Mouse (Mus musculus): ENCODE results near the gene Bclaf1. TPM values are rescaled to one million over a fixed set of nuclear protein-coding genes. Genes with fewer than 3 reads are reported as not detected.
A peak's percentile ranks its signal among the peaks of the same experiment; 100 is the strongest.

Gene Bclaf1
- polyA plus RNA-seq, 1 experiment from 2014 or later, result 124 TPM

DNA sequence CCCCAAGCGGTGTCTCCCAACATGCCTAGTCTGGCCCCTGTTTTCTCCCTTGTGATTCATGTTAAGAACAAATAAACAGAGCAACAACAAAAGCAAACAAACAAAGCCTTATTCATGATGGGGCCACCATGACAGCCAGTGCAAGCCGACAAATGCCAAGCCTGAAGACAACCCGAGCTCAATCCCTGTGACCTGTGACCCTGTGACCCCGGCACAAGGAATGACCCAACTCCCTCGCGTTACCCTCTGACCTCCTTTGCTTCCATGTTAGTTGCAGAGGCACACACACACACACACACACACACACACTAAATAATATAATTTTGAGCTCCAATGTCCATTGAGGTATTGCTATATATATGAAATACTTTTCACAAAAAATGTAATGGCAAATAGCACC is 24.9 kb upstream of the Bclaf1 start:
- WGBS, result 53% methylated on average over 6 of the region's 6 CpGs
- H3K27me3 ChIP-seq, result no peaks in the 10 kb centered on the region
- no peaks in the 10 kb centered on the region for H3K9me3 ChIP-seq
- H3K9ac ChIP-seq, result no peak overlapping the region
- ATAC-seq (ENCODE audit: borderline replicate concordance, extremely low read depth, low FRiP score, low TSS enrichment), result no peak
- no peaks in the 10 kb centered on the region for H3K36me3 ChIP-seq
- no peak overlapping the region for H3K4me2 ChIP-seq
- H3K27ac ChIP-seq, result no peak overlapping the region
- H3K4me3 ChIP-seq, result no peak overlapping the region
- H3K4me1 ChIP-seq, result peaks cover 20% of the 10 kb centered on the region; the same call in 1 of the 2 replicates

DNA sequence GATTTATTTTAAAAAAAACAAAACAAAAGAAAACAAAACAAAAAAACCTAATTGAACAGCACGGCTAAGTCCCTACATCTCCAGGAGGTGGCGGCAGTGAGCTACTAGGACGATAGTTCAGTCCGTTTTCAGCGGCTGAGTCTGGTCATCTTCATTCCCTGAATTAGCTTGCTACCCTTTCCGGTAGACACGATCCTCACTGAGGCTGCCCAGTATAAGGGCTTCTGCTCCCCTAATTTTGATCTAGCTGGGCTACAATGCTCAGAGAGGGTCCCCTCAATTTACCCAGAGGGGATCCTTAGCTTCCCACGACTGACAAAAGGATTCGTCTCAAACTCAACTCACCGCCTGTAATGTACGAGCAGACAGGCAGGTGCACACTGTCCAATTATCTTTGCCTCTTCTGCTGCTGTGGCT is 21.8 kb upstream of the Bclaf1 start:
- no peak overlapping the region for H3K27ac ChIP-seq
- peak overlapping the region; percentile 54 for H3K4me2 ChIP-seq
- H3K9ac ChIP-seq, result peak overlapping the region; percentile 16; the same call in 1 of the 2 replicates
- WGBS, result 17% methylated on average over 11 of the region's 11 CpGs
- no peaks in the 10 kb centered on the region for H3K36me3 ChIP-seq
- peak overlapping the region; percentile 26 for H3K4me3 ChIP-seq
- H3K27me3 ChIP-seq, result no peaks in the 10 kb centered on the region
- peaks cover 17% of the 10 kb centered on the region; the same call in 1 of the 2 replicates for H3K4me1 ChIP-seq
- ATAC-seq (ENCODE audit: borderline replicate concordance, extremely low read depth, low FRiP score, low TSS enrichment), result peak; percentile 55; the same call in 1 of the 2 replicates
- no peaks in the 10 kb centered on the region for H3K9me3 ChIP-seq

DNA sequence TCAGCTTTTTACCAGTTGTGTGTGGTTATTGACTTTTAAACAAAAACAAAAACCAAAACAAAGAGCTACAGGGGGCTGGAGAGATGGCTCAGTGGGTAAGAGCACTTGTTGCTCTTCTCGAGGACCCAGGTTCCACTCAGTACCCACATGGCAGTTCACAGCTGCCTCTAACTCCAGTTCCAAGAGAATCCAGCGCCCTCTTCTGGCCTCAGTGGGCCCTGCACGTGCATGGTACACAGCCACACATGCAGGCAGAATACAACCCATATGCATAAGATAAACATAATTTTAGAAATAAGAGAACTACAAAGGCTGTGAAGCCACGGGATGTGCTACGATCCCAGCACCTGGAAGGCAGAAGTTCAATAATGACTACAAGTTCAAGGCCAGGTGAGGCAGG is 16.3 kb upstream of the Bclaf1 start:
- no peak overlapping the region for H3K4me3 ChIP-seq
- no peak overlapping the region for H3K9ac ChIP-seq
- ATAC-seq (ENCODE audit: borderline replicate concordance, extremely low read depth, low FRiP score, low TSS enrichment), result no peak
- no peaks in the 10 kb centered on the region for H3K9me3 ChIP-seq
- no peak overlapping the region for H3K4me2 ChIP-seq
- WGBS, result 68% methylated on average over 5 of the region's 5 CpGs
- H3K4me1 ChIP-seq, result no peaks in the 10 kb centered on the region
- no peak overlapping the region for H3K27ac ChIP-seq
- no peaks in the 10 kb centered on the region for H3K36me3 ChIP-seq
- no peaks in the 10 kb centered on the region; the same call in 1 of the 2 replicates for H3K27me3 ChIP-seq

DNA sequence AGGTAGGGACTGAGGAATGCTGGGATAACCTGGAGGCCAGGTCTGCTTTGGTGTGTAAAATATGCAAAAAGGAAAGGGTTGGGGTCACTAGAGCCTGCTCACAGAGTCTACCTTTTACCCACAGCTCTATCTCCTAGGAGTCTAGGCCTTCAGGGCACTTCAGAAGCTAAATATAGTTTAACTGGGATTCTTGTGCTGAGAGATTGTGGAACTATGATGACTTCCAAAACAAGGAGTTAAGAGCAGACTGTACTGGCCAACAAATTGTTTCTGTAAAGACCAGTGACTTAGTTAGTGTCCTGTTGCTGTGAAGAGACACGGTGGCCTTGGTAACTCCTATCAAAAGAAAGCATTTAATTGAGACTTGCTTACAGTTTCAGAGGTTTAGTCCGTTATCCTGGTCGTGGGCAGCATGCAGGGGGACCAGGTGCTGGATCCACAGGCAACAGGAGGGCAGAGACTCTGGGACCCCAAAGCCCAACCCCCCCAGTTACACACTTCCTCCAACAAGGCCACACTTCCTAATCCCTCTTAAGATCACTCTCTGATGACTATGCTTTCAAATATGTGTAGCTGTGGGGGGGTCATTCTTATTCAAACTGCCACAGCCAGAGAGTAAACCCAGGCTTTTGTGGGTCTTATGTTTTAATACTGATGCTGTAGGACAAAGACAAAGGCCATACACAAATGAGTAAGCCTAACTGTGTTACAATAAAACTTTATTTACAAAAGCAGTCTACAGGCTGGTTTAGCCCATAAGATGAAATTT is 13.9 kb upstream of the Bclaf1 start:
- ATAC-seq (ENCODE audit: borderline replicate concordance, extremely low read depth, low FRiP score, low TSS enrichment), result no peak
- Histone ChIP-seq H3K9me3 (no peaks in the 10 kb centered on the region), H3K27me3 (no peaks in the 10 kb centered on the region; the same call in 1 of the 2 replicates), H3K27ac (no peak overlapping the region), H3K4me2 (no peak overlapping the region), H3K4me1 (no peaks in the 10 kb centered on the region), H3K36me3 (no peaks in the 10 kb centered on the region), H3K4me3 (no peak overlapping the region), H3K9ac (no peak overlapping the region)
- WGBS, result 62% methylated on average over 3 of the region's 3 CpGs

DNA sequence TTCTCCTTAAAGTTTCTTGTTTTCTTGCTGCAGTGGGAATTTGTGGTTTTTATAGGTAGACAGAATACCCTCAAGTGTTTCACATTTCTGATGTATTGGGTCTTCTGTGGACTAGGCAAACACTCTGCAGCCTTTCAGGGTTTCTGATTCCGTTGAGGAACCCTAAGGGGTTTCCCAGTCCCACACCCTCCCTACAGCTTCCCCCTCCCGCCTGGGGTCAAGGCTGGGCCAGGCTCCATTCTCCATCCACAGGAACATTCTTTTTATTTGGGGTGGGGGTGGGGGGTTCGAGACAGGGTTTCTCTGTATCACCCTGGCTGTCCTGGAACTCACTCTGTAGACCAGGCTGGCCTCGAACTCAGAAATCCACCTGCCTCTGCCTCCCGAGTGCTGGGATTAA is 13.2 kb upstream of the Bclaf1 start:
- Histone ChIP-seq H3K4me2 (no peak overlapping the region), H3K9ac (no peak overlapping the region), H3K4me1 (no peaks in the 10 kb centered on the region), H3K27me3 (no peaks in the 10 kb centered on the region; the same call in 1 of the 2 replicates), H3K36me3 (no peaks in the 10 kb centered on the region), H3K9me3 (no peaks in the 10 kb centered on the region), H3K27ac (no peak overlapping the region), H3K4me3 (no peak overlapping the region)
- 63% methylated on average over 5 of the region's 5 CpGs for WGBS
- no peak for ATAC-seq (ENCODE audit: borderline replicate concordance, extremely low read depth, low FRiP score, low TSS enrichment)

DNA sequence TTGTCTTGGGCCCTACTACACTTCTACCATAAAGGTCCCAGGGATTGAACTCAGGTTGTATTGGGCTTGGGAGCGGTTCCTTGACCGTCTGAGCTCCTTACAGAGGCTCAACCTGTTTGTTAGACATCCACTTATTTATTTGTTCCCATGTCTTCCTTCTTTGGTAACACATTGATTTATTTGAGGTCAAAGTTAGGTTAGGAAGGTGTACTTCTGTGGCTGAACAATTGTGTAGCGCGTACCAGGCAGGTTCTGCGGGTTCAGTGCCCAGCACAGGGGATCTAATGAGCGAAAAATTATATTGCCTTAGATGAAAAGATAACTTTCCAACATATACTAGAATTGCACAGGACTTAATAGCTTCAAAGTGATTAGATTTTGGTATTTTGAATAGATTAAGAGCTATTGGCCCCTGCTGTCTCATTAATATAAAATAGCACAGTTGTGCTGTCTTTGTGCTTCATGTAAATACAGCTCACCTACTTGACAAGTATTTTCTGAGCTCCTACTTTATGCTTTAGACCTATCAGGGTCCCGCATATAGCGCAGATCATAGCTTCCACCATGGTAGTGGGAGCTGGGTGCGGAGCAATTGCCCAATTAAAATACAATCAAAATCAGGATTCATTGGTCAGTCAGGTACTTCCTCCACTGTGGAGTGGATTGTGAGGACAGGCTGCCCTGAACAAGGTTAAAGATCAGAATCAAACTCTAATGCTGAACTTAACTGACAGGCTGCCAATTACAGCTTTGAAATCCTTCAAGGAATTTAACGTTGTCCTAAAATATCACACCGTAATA is 1.1 kb upstream of the Bclaf1 start:
- no peaks in the 10 kb centered on the region for H3K9me3 ChIP-seq
- no peaks in the 10 kb centered on the region for H3K27me3 ChIP-seq
- no peak for ATAC-seq (ENCODE audit: borderline replicate concordance, extremely low read depth, low FRiP score, low TSS enrichment)
- H3K4me2 ChIP-seq, result peak overlapping the region; percentile 66
- WGBS, result 44% methylated on average over 11 of the region's 11 CpGs
- H3K36me3 ChIP-seq, result no peaks in the 10 kb centered on the region
- H3K27ac ChIP-seq, result peak overlapping the region; percentile 99
- H3K4me1 ChIP-seq, result peaks cover 18% of the 10 kb centered on the region; the same call in 1 of the 2 replicates
- peak overlapping the region; percentile 93 for H3K4me3 ChIP-seq
- H3K9ac ChIP-seq, result peak overlapping the region; percentile 69

DNA sequence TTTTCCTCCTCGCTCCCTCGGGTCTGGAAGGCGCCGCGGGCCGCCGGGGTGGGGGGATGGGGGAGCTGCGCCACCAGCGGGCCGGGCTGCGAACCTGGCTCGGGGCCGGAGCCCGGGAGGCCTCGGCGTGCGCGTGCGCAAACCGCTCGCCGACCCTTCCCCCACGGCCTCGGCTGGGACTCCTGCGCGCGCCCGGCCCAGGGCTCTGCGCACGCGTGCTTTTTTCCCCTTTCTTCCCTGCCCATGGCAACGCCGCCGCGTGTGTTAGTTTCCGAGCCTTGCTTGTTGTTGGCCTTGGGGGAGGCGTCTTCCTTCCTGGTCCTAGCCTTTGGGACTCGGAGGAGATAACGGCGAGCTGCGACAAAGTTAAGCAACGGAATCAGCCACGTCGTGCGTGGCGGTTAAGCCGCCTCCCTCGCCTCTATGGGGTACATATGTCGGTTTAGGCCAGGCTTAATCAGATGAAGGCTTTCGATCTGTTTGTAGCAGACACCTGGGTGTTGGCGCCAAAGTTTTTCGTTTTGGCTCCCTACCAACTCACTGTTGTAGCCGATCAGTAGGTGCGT is 550 bp downstream of the Bclaf1 start:
- under 1% methylated on average over 54 of the region's 54 CpGs for WGBS
- H3K4me3 ChIP-seq, result peak overlapping the region; percentile 93

DNA sequence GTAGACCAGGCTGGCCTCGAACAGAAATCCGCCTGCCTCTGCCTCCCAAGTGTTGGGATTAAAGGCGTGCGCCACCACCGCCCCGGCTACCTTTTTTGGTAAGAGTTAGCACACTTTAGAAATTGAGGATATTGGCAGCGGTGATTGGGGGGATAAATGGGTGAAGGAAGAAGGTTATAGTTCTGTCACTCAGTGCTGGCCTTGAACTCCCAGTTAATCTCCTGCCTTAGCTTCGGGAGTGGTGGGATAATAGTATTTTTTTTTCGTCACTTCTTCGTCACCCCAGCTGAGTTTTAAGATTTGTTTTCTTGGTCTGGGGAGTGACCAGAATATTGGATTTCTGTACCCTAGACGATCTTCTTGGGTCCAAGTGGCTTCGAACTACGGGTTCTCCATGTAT is 1.2 kb downstream of the Bclaf1 start:
- 41% methylated on average over 13 of the region's 13 CpGs for WGBS
- no peak for ATAC-seq (ENCODE audit: borderline replicate concordance, extremely low read depth, low FRiP score, low TSS enrichment)
- H3K9me3 ChIP-seq, result no peaks in the 10 kb centered on the region
- peaks cover 18% of the 10 kb centered on the region; the same call in 1 of the 2 replicates for H3K4me1 ChIP-seq
- peak overlapping the region; percentile 93 for H3K4me3 ChIP-seq
- 0 out of 2 replicates have a peak overlapping the region, but pooled peaks have one; percentile 99 for H3K27ac ChIP-seq
- H3K27me3 ChIP-seq, result no peaks in the 10 kb centered on the region
- peak overlapping the region; percentile 95 for H3K9ac ChIP-seq
- H3K36me3 ChIP-seq, result peaks cover 6% of the 10 kb centered on the region
- H3K4me2 ChIP-seq, result peak overlapping the region; percentile 62

More for the DNA sequence above, 550 bp downstream of the Bclaf1 start:
- no peaks in the 10 kb centered on the region for H3K9me3 ChIP-seq
- peak; percentile 79 for ATAC-seq (ENCODE audit: borderline replicate concordance, extremely low read depth, low FRiP score, low TSS enrichment)
- peak overlapping the region; percentile 95 for H3K9ac ChIP-seq
- H3K4me2 ChIP-seq, result peak overlapping the region; percentile 62
- H3K27me3 ChIP-seq, result no peaks in the 10 kb centered on the region
- H3K36me3 ChIP-seq, result no peaks in the 10 kb centered on the region
- H3K4me1 ChIP-seq, result peaks cover 18% of the 10 kb centered on the region; the same call in 1 of the 2 replicates
- H3K27ac ChIP-seq, result peak overlapping the region; percentile 99

DNA sequence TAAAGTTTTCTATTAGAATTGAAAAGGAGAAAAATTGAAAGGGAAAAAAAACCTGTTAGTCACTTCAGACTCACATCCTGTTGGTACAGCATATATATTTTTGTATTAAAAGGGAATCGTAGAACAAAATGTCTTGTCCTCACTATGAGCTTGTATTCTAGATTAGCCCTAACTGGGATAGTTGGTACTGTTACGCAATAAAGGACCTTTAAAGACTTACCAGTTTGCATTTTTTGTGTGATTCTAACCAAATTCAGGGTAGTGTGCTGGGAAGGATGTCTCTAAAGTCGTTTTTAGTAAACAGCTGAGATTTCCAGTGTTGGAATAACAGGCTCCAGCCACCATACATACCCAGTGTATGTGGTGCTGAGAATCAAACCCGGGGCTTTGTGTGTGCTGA is 1.7 kb downstream of the Bclaf1 start:
- ATAC-seq (ENCODE audit: borderline replicate concordance, extremely low read depth, low FRiP score, low TSS enrichment), result no peak
- no peak overlapping the region for H3K9ac ChIP-seq
- H3K27me3 ChIP-seq, result no peaks in the 10 kb centered on the region
- H3K4me1 ChIP-seq, result peaks cover 18% of the 10 kb centered on the region; the same call in 1 of the 2 replicates
- H3K4me2 ChIP-seq, result peak overlapping the region; percentile 62
- H3K9me3 ChIP-seq, result no peaks in the 10 kb centered on the region
- no peak overlapping the region for H3K4me3 ChIP-seq
- 77% methylated on average over 4 of the region's 4 CpGs for WGBS
- H3K27ac ChIP-seq, result no peak overlapping the region
- H3K36me3 ChIP-seq, result peaks cover 11% of the 10 kb centered on the region

DNA sequence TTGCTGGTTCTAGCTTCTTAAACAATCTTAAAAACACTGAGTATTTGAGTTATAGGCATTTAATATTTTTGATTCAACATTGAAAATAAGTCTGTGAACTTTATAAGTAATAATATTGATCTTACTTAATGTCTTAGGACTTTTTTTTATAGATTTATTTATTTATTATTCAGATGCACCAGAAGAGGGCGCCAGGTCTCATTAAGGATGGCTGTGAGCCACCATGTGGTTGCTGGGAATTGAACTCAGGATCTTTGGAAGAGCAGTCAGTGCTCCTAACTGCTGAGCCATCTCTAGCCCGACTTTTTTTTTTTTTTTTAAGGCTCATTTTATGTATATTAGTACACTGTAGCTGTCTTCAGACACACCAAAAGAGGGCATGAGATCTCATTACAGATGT is 2.5 kb downstream of the Bclaf1 start:
- Histone ChIP-seq H3K4me2 (no peak overlapping the region), H3K9me3 (no peaks in the 10 kb centered on the region), H3K9ac (no peak overlapping the region), H3K36me3 (peaks cover 17% of the 10 kb centered on the region), H3K4me3 (no peak overlapping the region), H3K4me1 (peaks cover 18% of the 10 kb centered on the region; the same call in 1 of the 2 replicates), H3K27me3 (no peaks in the 10 kb centered on the region), H3K27ac (no peak overlapping the region)
- 38% methylated on average over 2 of the region's 2 CpGs for WGBS
- ATAC-seq (ENCODE audit: borderline replicate concordance, extremely low read depth, low FRiP score, low TSS enrichment), result no peak

DNA sequence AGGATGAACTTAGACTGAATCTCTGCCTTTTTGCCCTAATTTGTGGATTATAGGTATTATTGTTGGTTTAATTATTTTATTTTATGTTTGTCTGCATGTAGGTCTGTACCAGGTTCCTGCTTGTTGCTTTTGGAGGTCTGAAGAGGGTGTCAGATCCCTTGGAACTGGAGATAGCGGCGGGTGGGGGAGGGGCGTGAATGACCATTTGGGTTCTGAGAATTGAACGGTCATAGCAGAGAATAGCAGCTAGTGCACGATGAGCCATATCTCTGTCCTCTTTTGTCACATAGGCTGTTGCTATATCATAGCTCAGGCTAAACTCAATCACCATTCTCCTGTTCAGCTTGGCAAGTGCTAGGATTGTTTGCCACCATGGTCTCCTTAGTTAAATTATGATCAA is 5.2 kb downstream of the Bclaf1 start:
- H3K27ac ChIP-seq, result no peak overlapping the region
- WGBS, result 79% methylated on average over 5 of the region's 5 CpGs
- no peak for ATAC-seq (ENCODE audit: borderline replicate concordance, extremely low read depth, low FRiP score, low TSS enrichment)
- no peak overlapping the region for H3K4me3 ChIP-seq
- no peak overlapping the region for H3K4me2 ChIP-seq
- peaks cover 9% of the 10 kb centered on the region; the same call in 1 of the 2 replicates for H3K4me1 ChIP-seq
- H3K27me3 ChIP-seq, result no peaks in the 10 kb centered on the region
- peaks cover 27% of the 10 kb centered on the region for H3K36me3 ChIP-seq
- no peaks in the 10 kb centered on the region for H3K9me3 ChIP-seq
- no peak overlapping the region for H3K9ac ChIP-seq
